Mouse (Mus musculus) neural tube, embryonic 11.5 days (tissue): ENCODE measurements at regions not wholly inside any gene's neighbourhood (a gene's known extent, or its start where the extent isn't known, plus 50 kb on each side); places are given as distances from the start of the nearest gene placed in this dataset.
"Not testable (repeated sequence)": the region's sequence is repeated elsewhere in the genome, so short reads cannot be mapped to it uniquely, and the experiment has no call there.

Experiments used
- ATAC-seq: fragments of 200-750 bp; cut with Nextera tagmentation; 2 replicates; pipeline ENCODE4 v1.8.0; 2017; ENCODE audit warnings: moderate number of reproducible peaks, mild to moderate bottlenecking, moderate TSS enrichment, moderate library complexity; ENCODE audit not compliant: insufficient read depth, low FRiP score, low TSS enrichment
- DNase-seq: peaks from one replicate; pipeline ENCODE4 v3.0.0-alpha.2; 2015; ENCODE audit warnings: low spot score
- H3K27ac ChIP-seq: fragments of 300-500 bp; sonication (generic); 2 replicates; pipeline ENCODE4 v1.5.1; 2014; ENCODE audit warnings: low read depth, mild to moderate bottlenecking, low read length
- H3K27me3 ChIP-seq: fragments of 300-500 bp; sonication (generic); 2 replicates; pipeline ENCODE4 v1.6.1; 2014; ENCODE audit warnings: mild to moderate bottlenecking, low read length, mixed read lengths; ENCODE audit not compliant: control insufficient read depth, insufficient read depth
- H3K36me3 ChIP-seq: fragments of 300-500 bp; sonication (generic); 2 replicates; pipeline ENCODE4 v1.6.1; 2014; ENCODE audit warnings: mild to moderate bottlenecking, low read length, moderate library complexity, mixed read lengths; ENCODE audit not compliant: control insufficient read depth, insufficient read depth
- H3K4me1 ChIP-seq: fragments of 300-500 bp; sonication (generic); 2 replicates; pipeline ENCODE4 v1.6.1; 2014; ENCODE audit warnings: low read length, mixed read lengths; ENCODE audit not compliant: control insufficient read depth, insufficient read depth
- H3K4me2 ChIP-seq: fragments of 300-500 bp; sonication (generic); 2 replicates; pipeline ENCODE4 v1.6.1; 2014; ENCODE audit warnings: low read depth, mild to moderate bottlenecking, moderate library complexity
- H3K4me3 ChIP-seq: fragments of 300-500 bp; sonication (generic); 2 replicates; pipeline ENCODE4 v1.5.1; 2014; ENCODE audit warnings: low read depth, low read length
- H3K9ac ChIP-seq: fragments of 300-500 bp; sonication (generic); 2 replicates; pipeline ENCODE4 v1.6.1; 2014; ENCODE audit warnings: mild to moderate bottlenecking, low read length
- H3K9me3 ChIP-seq: fragments of 300-500 bp; sonication (generic); 2 replicates; pipeline ENCODE4 v1.6.1; 2016; ENCODE audit warnings: low read length; ENCODE audit not compliant: control insufficient read depth
- WGBS: fragments of 180-500 bp; shearing (Covaris S2); extraction: QIAGEN DNeasy Blood & Tissue Kit; methylation state at CpG from one replicate; pipeline ENCODE4 v1.1.7; 2014; 5-methylcytosine and 5-hydroxymethylcytosine counted together

DNA sequence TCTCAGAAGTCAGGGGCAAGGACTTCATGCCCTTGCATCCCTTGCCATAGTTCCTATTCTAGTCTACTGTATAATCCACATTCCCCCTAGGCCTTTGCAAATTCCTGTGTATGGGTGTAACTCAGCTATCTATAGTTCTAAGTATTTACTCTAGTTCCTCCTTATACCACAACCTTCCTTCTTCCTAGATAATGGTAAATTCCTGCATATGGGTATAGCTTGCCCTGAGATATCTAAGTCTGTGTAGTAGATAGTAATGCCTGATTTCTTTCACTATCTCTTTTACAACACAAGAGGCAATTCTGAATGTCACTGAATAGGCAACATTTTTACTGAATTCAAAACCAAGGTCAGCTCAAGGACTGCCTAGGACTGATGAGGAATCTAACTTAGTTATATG, 1000.2 kb downstream of the Kcnt2 start:
- H3K27me3 ChIP-seq, H3K36me3 ChIP-seq, H3K4me2 ChIP-seq, H3K27ac ChIP-seq, H3K9me3 ChIP-seq, DNase-seq, H3K4me3 ChIP-seq, H3K9ac ChIP-seq, ATAC-seq, H3K4me1 ChIP-seq: not testable (repeated sequence)

DNA sequence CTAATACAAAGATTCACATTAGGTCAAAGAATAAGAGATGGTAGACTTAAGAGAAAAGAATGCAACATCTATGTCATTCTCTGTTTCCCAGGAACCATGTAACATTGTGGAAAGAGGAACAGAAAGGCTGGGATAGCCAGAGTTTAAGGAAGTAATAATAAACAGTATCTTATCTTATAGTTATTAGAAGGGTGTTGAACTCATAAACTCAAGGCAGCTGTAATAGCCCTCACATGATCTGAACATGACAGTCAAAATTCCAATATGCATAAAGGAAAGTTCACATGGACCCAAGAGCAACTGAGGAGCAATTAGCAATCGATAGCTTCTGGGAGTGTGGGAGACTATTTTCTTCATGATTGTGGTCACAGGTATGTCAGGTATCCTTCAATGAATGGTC, 1028.8 kb downstream of the Kcnt2 start:
- Histone ChIP-seq H3K27ac (no peak overlapping the region), H3K4me1 (no peaks in the 10 kb centered on the region), H3K36me3 (no peaks in the 10 kb centered on the region), H3K4me3 (no peak overlapping the region), H3K9me3 (no peaks in the 10 kb centered on the region), H3K4me2 (no peak overlapping the region), H3K27me3 (no peaks in the 10 kb centered on the region), H3K9ac (no peak overlapping the region)
- DNase-seq = no peak
- ATAC-seq = no peak
- 94% methylated on average over 1 of the region's 1 CpGs for WGBS

- Histone ChIP-seq H3K4me2 (no peak overlapping the region), H3K9me3 (no peaks in the 10 kb centered on the region), H3K27me3 (no peaks in the 10 kb centered on the region), H3K4me1 (no peaks in the 10 kb centered on the region), H3K36me3 (no peaks in the 10 kb centered on the region), H3K4me3 (no peak overlapping the region), H3K9ac (no peak overlapping the region), H3K27ac (no peak overlapping the region)
- DNase-seq = no peak
- ATAC-seq = no peak
Observed at GRCm38 (mm10) chr1:141281513-141281912, 1035.6 kb downstream of the Kcnt2 start.

DNA sequence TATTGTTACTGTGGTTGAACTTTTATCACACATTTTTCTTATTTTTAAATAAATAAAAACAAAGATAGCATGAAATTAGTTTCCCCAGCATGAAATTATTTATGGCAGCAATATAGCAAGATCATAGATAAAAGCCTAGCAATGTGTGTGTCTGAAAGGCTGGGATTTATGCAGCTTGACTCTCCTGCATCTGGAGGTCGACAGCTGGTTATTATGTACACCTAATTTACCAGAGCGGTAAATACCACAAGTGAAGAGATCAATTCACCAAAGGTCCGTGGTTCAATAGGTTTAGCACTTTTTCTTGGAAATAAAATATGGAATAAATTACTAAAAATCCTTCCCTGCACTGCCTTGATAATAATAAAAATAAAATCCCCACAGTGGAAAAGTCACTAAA, 1077.0 kb downstream of the Kcnt2 start:
- H3K4me3 ChIP-seq = no peak overlapping the region
- H3K4me1 ChIP-seq = no peaks in the 10 kb centered on the region
- ATAC-seq (peak; percentile 71), DNase-seq (no peak)
- 33% methylated on average over 3 of the region's 3 CpGs for WGBS
- H3K4me2 ChIP-seq = no peak overlapping the region
- H3K9me3 ChIP-seq = no peaks in the 10 kb centered on the region
- H3K36me3 ChIP-seq = no peaks in the 10 kb centered on the region
- H3K27me3 ChIP-seq = no peaks in the 10 kb centered on the region
- no peak overlapping the region for H3K27ac ChIP-seq
- H3K9ac ChIP-seq = no peak overlapping the region

GRCm38 (mm10) chr1:141338073-141338472, 1092.1 kb downstream of the Kcnt2 start:
- no peaks in the 10 kb centered on the region for H3K27me3 ChIP-seq
- no peak overlapping the region for H3K9ac ChIP-seq
- WGBS = 93% methylated on average over 1 of the region's 1 CpGs

GRCm38 (mm10) chr1:141369447-141369846, 1123.5 kb downstream of the Kcnt2 start:
- DNase-seq (no peak), ATAC-seq (peak; percentile 38; the same call in 1 of the 2 replicates)
- H3K4me2 ChIP-seq = no peak overlapping the region
- H3K36me3 ChIP-seq = no peaks in the 10 kb centered on the region
- H3K9ac ChIP-seq = no peak overlapping the region
- no peaks in the 10 kb centered on the region for H3K4me1 ChIP-seq
- 82% methylated on average over 1 of the region's 1 CpGs for WGBS
- H3K27ac ChIP-seq = no peak overlapping the region
- H3K4me3 ChIP-seq = no peak overlapping the region
- H3K27me3 ChIP-seq = no peaks in the 10 kb centered on the region
- no peaks in the 10 kb centered on the region for H3K9me3 ChIP-seq

More at GRCm38 (mm10) chr1:141338073-141338472, 1092.1 kb downstream of the Kcnt2 start:
- Histone ChIP-seq H3K9me3 (no peaks in the 10 kb centered on the region), H3K4me3 (no peak overlapping the region), H3K4me1 (no peaks in the 10 kb centered on the region), H3K36me3 (no peaks in the 10 kb centered on the region), H3K27ac (no peak overlapping the region), H3K4me2 (no peak overlapping the region)
- no peak for ATAC-seq
- DNase-seq = no peak

GRCm38 (mm10) chr1:141375966-141376365, 1130.0 kb downstream of the Kcnt2 start:
- no peaks in the 10 kb centered on the region for H3K27me3 ChIP-seq
- H3K27ac ChIP-seq = no peak overlapping the region
- DNase-seq (no peak), ATAC-seq (no peak)
- H3K4me3 ChIP-seq = no peak overlapping the region
- H3K9ac ChIP-seq = no peak overlapping the region
- no peak overlapping the region for H3K4me2 ChIP-seq
- H3K9me3 ChIP-seq = no peaks in the 10 kb centered on the region
- no peaks in the 10 kb centered on the region for H3K36me3 ChIP-seq
- no peaks in the 10 kb centered on the region for H3K4me1 ChIP-seq
- WGBS = 91% methylated on average over 3 of the region's 3 CpGs

GRCm38 (mm10) chr1:141401334-141401733, 1155.4 kb downstream of the Kcnt2 start:
- WGBS = 64% methylated on average over 1 of the region's 1 CpGs

GRCm38 (mm10) chr1:141429675-141430074, 1183.7 kb downstream of the Kcnt2 start:
- H3K9ac ChIP-seq = no peak overlapping the region
- 83% methylated on average over 4 of the region's 4 CpGs for WGBS
- no peaks in the 10 kb centered on the region for H3K36me3 ChIP-seq
- H3K4me2 ChIP-seq = no peak overlapping the region
- no peaks in the 10 kb centered on the region for H3K9me3 ChIP-seq
- ATAC-seq = no peak
- H3K27ac ChIP-seq = no peak overlapping the region
- H3K4me1 ChIP-seq = no peaks in the 10 kb centered on the region
- DNase-seq = no peak
- no peak overlapping the region for H3K4me3 ChIP-seq
- no peaks in the 10 kb centered on the region for H3K27me3 ChIP-seq

More at GRCm38 (mm10) chr1:141401334-141401733, 1155.4 kb downstream of the Kcnt2 start:
- Histone ChIP-seq H3K27me3 (no peaks in the 10 kb centered on the region), H3K4me1 (no peaks in the 10 kb centered on the region), H3K9ac (no peak overlapping the region), H3K36me3 (no peaks in the 10 kb centered on the region), H3K27ac (no peak overlapping the region), H3K9me3 (no peaks in the 10 kb centered on the region), H3K4me2 (no peak overlapping the region), H3K4me3 (no peak overlapping the region)
- ATAC-seq (no peak), DNase-seq (no peak)
